Mouse (Mus musculus) liver, adult 2 months (tissue): ENCODE data around the gene Tbx2. TPM values are rescaled to one million over a fixed set of nuclear protein-coding genes. Genes with fewer than 3 reads are reported as not detected.

Source experiments
- DNase-seq: peaks from one replicate; pipeline ENCODE4 v3.0.0-alpha.2; 2011; ENCODE audit warnings: low read depth, low spot score; ENCODE audit errors: extremely low read depth
- H3K27ac ChIP-seq: fragments of 200-500 bp; replicated peaks from 2 replicates; pipeline ENCODE4 v1.5.1; 2012; ENCODE audit warnings: low read depth, mild to moderate bottlenecking, control low read depth, inconsistent platforms, low read length; ENCODE audit not compliant: insufficient read depth
- H3K27me3 ChIP-seq: fragments of 200-500 bp; 2 replicates; pipeline ENCODE4 v1.6.1; 2012; ENCODE audit warnings: mild to moderate bottlenecking, moderate library complexity, low read length, inconsistent platforms; ENCODE audit not compliant: control insufficient read depth, insufficient read depth
- H3K36me3 ChIP-seq: fragments of 200-500 bp; 2 replicates; pipeline ENCODE4 v1.6.1; 2012; ENCODE audit warnings: low read length, inconsistent platforms; ENCODE audit not compliant: control insufficient read depth, insufficient read depth
- H3K4me1 ChIP-seq: fragments of 200-500 bp; 2 replicates; pipeline ENCODE4 v1.6.1; 2011; ENCODE audit warnings: low read length; ENCODE audit not compliant: control insufficient read depth, insufficient read depth
- H3K4me3 ChIP-seq: fragments of 200-500 bp; 2 replicates; pipeline ENCODE4 v1.5.1; 2011; ENCODE audit warnings: low read depth, mild to moderate bottlenecking, control low read depth, low read length, moderate library complexity; ENCODE audit not compliant: insufficient read depth
- H3K79me2 ChIP-seq: fragments of 200-500 bp; 2 replicates; pipeline ENCODE4 v1.6.1; 2012; ENCODE audit warnings: inconsistent platforms, mild to moderate bottlenecking, low read length, moderate library complexity; ENCODE audit not compliant: control insufficient read depth, insufficient read depth
- H3K9ac ChIP-seq: fragments of 200-500 bp; 2 replicates; pipeline ENCODE4 v1.6.1; 2012; ENCODE audit warnings: low read depth, mild to moderate bottlenecking, control low read depth, inconsistent platforms, low read length
- CTCF ChIP-seq: fragments of 200-500 bp; IDR thresholded peaks from 2 replicates; pipeline ENCODE4 v1.5.1; 2011; ENCODE audit warnings: low read depth, low read length, control low read depth
- POLR2A ChIP-seq: fragments of 200-500 bp; IDR thresholded peaks from 2 replicates; pipeline ENCODE4 v1.6.1; 2011; ENCODE audit warnings: low read length, control low read depth; ENCODE audit not compliant: insufficient read depth; ENCODE audit errors: extremely low read depth
- WGBS: fragments of 180-500 bp; shearing (Covaris S2); methylation state at CpG from one replicate; pipeline ENCODE4 v1.1.7; 2018; 5-methylcytosine and 5-hydroxymethylcytosine counted together
- polyA plus RNA-seq: library from polyadenylated mRNA; depleted of rRNA; stranded (reverse); fragments of >200 nt; gene quantifications from 2 replicates; pipeline ENCODE4 v1.2.3, GENCODE M21; 2012
- total RNA-seq: library from RNA; depleted of rRNA; stranded (reverse); fragments of >200 nt; gene quantifications from 2 replicates; pipeline ENCODE4 v1.2.3, GENCODE M21; 2014

The Tbx2 gene
- total and polyA plus RNA-seq, 2 experiments = 1.4 to 3.0 TPM

DNA sequence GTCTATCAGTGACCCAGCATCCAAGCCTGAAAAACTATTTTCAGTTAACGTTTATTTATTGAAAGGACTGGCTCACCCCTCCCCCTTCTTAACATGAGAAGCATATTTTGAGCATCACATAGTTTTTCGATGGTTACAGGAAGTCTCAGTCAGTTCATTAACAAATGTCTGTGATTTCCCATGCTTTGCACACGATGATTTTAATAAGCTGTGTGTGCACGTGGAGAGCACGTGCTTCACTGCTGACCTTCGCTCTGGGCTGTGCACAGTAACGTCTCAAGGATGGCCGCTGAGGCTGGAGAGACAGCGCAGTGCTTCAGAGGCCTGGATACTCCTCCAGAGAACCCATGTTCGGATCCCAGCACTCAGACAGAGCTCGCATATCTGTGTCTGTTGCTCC lies 25.0 kb upstream of the Tbx2 start:
- Histone ChIP-seq H3K36me3 (no peaks in the 10 kb centered on the region), H3K4me1 (peaks cover under 1% of the 10 kb centered on the region), H3K9ac (no peak overlapping the region), H3K4me3 (no peak overlapping the region), H3K79me2 (no peaks in the 10 kb centered on the region), H3K27ac (no peak overlapping the region), H3K27me3 (no peaks in the 10 kb centered on the region)
- 81% methylated on average over 11 of the region's 11 CpGs for WGBS
- no peak for DNase-seq
- no peak for TF ChIP-seq CTCF
- TF ChIP-seq POLR2A = no peak

DNA sequence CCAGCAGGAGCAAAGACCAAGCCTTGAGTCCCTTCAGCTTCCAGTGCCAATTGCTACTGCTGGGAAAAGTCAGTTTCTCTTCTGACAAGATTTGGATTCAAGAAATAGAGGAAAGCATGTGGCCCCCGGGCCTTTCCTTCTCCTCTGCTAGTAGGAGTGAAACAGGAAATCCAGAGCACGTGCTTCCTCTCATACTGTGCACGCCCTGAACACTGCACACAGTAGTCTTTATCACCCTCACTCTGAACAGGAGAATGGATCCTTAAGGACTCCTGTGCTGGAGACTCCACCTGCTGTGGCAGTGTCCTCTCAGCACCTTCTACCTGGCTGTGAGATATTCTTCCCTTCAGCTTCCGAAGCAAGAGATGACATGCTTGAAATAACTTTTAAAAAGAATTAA lies 21.1 kb upstream of the Tbx2 start:
- no peaks in the 10 kb centered on the region for H3K79me2 ChIP-seq
- H3K36me3 ChIP-seq = no peaks in the 10 kb centered on the region
- peaks cover 7% of the 10 kb centered on the region for H3K4me1 ChIP-seq
- H3K27me3 ChIP-seq = no peaks in the 10 kb centered on the region
- WGBS = 76% methylated on average over 4 of the region's 4 CpGs
- TF ChIP-seq CTCF (no peak), POLR2A (no peak)
- no peak overlapping the region for H3K9ac ChIP-seq
- no peak overlapping the region for H3K4me3 ChIP-seq
- no peak overlapping the region for H3K27ac ChIP-seq
- DNase-seq = peak; percentile 22

- no peak overlapping the region for H3K9ac ChIP-seq
- no peak for DNase-seq
- no peaks in the 10 kb centered on the region for H3K27me3 ChIP-seq
- no peaks in the 10 kb centered on the region for H3K79me2 ChIP-seq
- no peak overlapping the region for H3K27ac ChIP-seq
- no peak overlapping the region for H3K4me3 ChIP-seq
- peaks cover 7% of the 10 kb centered on the region for H3K4me1 ChIP-seq
- no peaks in the 10 kb centered on the region for H3K36me3 ChIP-seq
- TF ChIP-seq CTCF (no peak), POLR2A (no peak)
- 94% methylated on average over 5 of the region's 5 CpGs for WGBS
These were observed 20.7 kb upstream of the Tbx2 start for GRCm38 (mm10) chr11:85811676-85812075.

GRCm38 (mm10) chr11:85812201-85812966 lies 20.0 kb upstream of the Tbx2 start:
- TF ChIP-seq CTCF (no peak), POLR2A (no peak)
- Histone ChIP-seq H3K27ac (no peak overlapping the region), H3K4me3 (no peak overlapping the region), H3K27me3 (no peaks in the 10 kb centered on the region), H3K36me3 (no peaks in the 10 kb centered on the region), H3K9ac (no peak overlapping the region), H3K79me2 (no peaks in the 10 kb centered on the region), H3K4me1 (peaks cover 7% of the 10 kb centered on the region)
- peak; percentile 76 for DNase-seq
- 44% methylated on average over 12 of the region's 12 CpGs for WGBS

DNA sequence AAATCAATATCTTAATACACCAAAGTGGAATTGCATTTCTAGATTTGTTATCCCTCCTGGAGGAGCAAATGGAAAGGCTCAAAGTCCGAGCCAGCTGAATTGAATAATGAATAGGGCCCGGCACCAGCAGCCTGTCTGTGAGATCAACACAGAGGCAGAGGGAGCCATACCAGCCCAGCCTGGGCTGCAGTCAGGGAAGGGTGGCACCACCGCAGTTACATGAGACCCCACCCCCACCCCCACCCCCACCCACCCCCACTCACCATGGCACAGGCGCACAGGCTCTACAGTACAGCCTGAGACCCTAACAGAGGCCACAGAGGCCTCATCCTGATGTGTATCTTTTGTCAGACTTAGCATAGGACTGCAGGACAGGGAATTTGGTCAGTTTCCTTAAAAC lies 17.7 kb upstream of the Tbx2 start:
- Histone ChIP-seq H3K27me3 (no peaks in the 10 kb centered on the region), H3K4me1 (peaks cover 7% of the 10 kb centered on the region), H3K4me3 (no peak overlapping the region), H3K36me3 (no peaks in the 10 kb centered on the region), H3K9ac (no peak overlapping the region), H3K27ac (no peak overlapping the region), H3K79me2 (no peaks in the 10 kb centered on the region)
- 67% methylated on average over 4 of the region's 4 CpGs for WGBS
- TF ChIP-seq POLR2A = no peak
- no peak for TF ChIP-seq CTCF
- no peak for DNase-seq

GRCm38 (mm10) chr11:85816471-85816870 lies 15.9 kb upstream of the Tbx2 start:
- 95% methylated on average over 5 of the region's 5 CpGs for WGBS
- no peaks in the 10 kb centered on the region for H3K79me2 ChIP-seq
- H3K27me3 ChIP-seq = no peaks in the 10 kb centered on the region
- TF ChIP-seq POLR2A (no peak), CTCF (no peak)
- no peaks in the 10 kb centered on the region for H3K36me3 ChIP-seq
- no peak for DNase-seq
- no peak overlapping the region for H3K27ac ChIP-seq
- H3K4me1 ChIP-seq = peaks cover 7% of the 10 kb centered on the region
- no peak overlapping the region for H3K4me3 ChIP-seq
- H3K9ac ChIP-seq = no peak overlapping the region
